Mouse (Mus musculus) left cerebral cortex, postnatal 10 days (tissue): ENCODE measurements at regions not wholly inside any gene's neighbourhood (a gene's known extent, or its start where the extent isn't known, plus 50 kb on each side); places are given as distances from the start of the nearest gene placed in this dataset.

Source experiments
- DNase-seq, 2 experiments: peaks; one replicate each; pipeline ENCODE4 v3.0.0; 2021 to 2022; ENCODE audit warnings: low spot score in 2 of 2, mixed read lengths in 1 of 2; ENCODE audit errors: extremely low spot score in 1 of 2
- intact Hi-C: fragments of 180-260 bp; cut with DNase I; formaldehyde crosslinking; loops from one replicate; pipeline ENCODE4 v1.15.1; 2025

DNA sequence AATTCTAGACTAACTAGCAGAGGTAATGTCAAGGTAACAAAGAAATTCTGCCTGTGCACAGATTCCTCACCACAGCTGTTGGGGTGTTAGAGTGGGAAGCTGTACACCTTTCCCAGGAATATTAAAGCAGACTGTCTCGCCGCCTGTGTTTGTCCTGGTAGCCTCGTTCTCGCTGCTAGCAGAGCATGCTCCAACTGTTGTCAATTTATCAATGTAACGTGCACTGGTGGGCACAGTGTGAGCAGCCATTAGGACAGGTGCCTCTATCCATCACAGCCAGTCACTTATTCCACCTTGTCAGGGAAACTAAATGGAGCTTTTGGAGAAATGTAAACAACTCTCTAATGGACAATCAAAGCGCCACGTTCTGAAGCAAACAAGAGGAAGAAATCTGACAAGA lies 339.4 kb downstream of the Lmo4 start:
- intact Hi-C loops = no loop called here
- no peak for DNase-seq

DNA sequence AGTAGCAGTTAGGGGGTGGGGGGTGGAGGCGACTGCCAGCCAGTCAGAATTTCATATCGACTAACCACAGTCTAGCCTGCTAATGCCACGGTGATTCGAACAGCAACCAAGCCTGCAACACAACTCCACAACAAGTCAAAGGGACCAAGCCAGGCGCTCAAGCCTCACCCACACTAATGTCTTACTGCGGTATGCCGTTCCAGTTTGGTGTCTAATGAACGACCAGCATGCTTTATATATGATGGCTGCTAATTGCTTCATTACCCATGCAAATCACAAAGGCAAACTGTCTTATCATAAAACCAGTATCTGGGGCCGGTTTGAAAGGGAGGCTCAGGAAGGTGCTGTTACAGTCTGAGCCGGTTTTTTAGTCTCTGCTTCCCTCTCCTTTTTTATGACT lies 340.5 kb downstream of the Lmo4 start:
- intact Hi-C loops = no loop called here
- no peak for DNase-seq

DNA sequence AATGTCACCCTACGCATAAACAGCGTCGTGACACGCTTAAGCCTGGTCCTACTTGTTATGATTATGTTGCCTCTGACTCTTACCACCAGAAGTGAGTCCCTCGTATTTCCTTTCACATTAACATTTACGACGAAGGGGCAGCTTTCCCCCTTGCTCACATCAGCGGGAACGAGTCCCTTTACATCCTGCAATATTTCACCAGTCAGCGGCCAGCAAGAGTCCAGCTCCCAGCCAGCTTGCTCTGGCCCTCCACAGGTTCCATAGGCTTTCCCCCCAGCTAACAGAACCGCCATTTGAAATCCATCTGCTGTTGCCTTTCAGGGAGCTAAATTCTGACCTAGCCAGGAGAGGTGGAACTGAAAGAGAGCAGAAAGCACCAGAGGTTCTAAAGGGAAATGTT lies 342.5 kb downstream of the Lmo4 start:
- no peak for DNase-seq
- intact Hi-C loops = no loop called here

DNA sequence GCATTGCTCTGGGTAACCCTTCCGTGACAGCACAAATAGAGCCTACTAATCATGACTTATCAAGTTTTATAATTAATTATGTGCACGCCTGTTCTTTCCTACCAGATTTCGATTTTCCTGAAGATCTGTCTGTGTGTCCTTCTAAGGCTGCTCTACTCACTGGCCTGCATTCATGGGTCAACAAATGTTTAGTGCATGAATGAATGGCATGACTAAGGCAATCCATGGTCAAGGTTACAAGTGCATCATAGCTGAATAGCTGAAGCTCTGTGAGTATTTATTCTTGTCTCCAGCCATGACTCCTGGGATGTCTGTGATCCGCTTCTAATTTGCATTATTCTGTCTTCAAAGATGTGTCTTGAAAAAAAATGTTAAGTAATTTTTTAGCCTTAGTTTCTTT lies 343.2 kb downstream of the Lmo4 start:
- intact Hi-C loops = no loop called here
- no peak for DNase-seq

DNA sequence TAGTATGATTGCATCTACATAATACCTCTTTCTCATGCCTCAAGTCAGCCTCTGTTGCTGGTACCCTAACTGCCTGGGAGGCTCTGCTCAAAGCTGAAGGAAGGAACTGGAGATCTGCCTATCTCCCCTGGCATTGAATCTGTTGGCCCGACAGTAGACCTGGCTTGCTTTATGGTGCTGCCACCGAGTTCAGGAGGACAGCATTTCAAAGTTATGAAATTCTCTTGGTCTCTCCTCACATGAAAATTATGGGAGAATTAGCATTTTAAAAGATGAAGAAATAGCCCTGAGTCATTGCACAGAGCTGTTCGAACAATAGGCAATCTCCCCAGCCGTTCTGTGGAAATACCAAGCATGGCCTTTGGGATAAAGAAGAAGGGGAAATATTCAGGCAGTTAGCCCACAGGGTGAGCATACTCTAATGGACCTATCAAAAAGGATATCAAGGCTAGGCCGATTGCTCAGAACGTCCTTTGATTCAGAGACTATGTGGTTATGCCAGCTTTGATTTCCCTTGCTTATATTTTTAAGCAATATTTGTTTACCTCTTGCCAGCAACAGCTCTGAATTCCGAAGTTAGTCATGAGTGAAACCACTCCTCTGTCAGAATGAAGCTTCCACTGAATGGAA lies 369.3 kb downstream of the Lmo4 start:
- DNase-seq = no peak
- intact Hi-C loops = no loop called here

DNA sequence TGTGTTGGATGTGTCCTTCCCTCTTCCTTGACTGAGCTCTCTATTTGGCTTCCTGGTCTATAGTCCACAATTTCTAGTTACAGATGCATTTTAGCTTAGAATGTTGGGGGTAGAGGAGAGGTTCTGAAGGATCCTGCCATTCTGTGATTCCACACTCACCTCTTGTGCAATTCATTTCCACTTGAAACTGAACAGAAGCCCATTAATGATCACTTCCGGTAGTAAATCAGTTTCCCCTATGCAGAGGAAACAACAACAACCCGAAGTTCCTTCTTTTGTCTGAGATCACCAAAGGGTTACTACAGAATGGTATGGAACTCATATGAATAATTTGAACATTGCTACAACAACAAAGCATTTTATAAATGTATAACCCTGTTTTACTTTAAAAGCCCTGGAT lies 370.3 kb downstream of the Lmo4 start:
- DNase-seq = no peak
- intact Hi-C loops = no loop called here

DNA sequence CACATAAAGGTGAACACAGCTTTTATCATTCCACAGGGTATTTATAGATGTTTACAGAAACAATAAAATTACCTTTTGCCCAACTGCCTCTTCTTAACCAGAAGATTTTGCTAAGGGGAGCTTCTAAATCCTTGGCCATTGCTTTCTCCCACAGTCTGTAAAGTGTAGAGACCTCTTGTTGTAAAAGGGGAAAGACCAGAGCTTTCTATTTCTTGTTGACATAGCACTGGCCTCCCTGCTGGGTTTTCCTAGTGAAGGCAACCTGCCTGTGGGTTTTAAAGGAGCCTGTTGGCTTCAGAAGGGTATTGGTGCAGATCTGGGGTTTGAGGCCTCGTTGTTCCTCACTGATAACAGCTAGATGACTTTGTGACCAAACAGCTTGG lies 381.6 kb downstream of the Lmo4 start:
- intact Hi-C loops = no loop called here
- no peak for DNase-seq

DNA sequence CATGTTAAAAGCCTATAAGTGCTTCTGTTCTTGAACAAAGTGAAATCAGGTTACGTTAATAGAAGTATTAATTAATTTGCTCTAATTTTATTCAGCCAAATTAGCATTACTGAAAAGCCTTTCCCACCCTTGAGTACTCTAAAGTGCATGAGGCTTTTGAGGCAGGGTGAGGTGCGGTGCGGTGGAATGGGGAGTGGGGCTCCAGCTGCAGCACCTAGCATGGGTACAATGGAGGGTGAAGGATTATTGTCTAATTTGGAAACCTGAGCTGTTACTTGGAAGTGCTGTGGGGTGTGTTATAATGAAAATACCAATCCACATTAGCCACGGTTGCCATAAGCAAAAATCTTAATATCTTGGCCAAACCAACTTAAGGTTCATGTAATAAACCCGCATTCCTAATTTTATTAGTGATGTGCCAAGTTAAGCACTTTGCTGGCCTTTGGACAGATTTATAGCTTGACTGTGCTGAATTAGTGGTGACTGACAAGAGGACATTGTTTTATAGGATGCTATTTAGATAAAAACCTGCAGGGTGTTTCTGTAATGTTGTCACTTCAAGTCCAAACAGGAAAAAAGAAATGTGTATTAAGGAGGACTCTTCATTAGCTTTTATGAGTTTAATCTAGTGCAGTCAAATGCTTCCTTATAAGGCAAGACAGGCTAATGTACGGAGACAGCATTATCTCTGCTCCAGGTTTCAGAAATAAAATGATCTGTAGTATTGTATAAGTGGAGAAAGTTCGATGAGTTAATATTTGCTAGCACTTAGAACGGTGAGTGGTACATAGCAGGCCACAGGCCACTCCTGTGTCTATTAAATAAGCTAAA lies 382.2 kb downstream of the Lmo4 start:
- DNase-seq = no peak
- intact Hi-C loops = no loop called here

DNA sequence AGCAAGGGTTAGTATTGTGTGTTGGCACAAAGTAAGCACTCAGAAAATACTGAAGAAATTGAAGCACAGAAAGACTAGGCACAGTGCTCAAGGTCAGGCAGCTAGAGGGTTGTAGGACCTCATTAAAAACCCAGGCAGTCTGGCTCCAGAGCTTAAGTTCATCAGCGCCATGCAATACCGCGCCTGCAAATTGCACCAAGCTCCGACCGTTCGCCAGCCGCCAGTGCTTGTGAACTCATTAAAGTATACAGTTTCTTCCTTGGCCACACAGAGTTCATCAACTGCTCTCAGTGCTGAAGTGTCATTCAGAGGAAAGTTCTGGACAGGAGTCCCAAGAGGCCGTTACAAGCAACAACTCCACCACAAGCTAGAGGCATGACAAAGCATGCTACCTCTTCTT lies 397.5 kb downstream of the Lmo4 start:
- intact Hi-C loops = no loop called here
- no peak for DNase-seq

DNA sequence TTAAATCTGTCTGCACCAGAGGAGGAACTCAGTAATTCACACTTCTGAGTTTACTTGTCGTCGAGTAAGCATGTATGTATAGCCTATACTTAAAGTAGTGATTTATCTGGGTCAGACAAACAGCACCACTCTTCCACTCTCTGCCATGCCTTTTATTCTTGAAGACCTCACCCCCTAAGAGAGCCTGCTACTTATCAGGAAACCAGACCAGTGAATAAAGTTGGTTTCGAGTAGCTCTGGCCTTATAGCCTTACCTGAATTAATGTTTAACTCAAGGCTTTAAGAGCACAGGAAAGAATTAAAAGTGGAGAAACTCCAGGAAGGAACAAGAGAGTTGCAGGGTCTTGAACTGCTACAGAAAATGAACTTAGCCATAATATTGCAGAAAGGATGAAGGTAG lies 398.1 kb downstream of the Lmo4 start:
- DNase-seq = no peak
- intact Hi-C loops = no loop called here

DNA sequence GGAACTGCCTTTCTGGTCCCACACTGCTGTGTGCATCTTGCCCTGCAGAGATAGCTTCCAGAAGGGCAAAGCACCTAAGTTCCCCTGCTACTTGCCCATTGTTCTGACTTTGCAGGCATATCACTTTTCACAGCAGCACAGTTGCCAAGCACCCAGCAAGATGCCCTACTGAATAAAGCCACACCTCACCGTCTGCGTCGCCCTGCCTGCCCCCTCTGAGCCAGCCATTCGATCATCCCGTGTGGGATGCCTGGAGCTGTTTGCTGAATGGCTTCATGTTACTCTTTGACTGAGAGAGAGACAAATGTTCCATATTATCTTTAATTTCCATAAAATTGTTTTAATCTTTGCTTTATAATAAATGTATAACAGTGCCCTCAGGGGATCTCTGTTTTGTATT lies 407.2 kb downstream of the Lmo4 start:
- DNase-seq = no peak
- intact Hi-C loops = no loop called here

DNA sequence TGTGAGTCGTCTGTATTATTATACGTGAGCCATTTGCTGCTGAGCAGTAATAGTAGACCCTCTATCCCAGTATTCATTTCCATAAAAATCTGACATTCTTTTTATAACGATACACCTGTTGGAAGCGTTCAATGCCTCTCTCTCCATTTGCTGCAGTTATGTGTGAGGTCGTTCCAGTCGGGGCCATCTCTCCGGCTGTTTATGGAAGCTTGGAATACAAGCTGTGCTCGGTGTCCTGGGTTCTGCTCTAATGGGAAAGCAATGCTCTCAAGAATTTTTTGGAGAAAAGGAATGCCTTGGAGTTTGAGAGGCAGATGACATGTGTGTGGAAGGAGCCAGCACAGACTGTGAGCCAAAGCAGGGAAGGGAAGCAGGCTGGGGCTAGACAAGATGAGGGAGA lies 414.1 kb downstream of the Lmo4 start:
- intact Hi-C loops = no loop called here
- DNase-seq = no peak

DNA sequence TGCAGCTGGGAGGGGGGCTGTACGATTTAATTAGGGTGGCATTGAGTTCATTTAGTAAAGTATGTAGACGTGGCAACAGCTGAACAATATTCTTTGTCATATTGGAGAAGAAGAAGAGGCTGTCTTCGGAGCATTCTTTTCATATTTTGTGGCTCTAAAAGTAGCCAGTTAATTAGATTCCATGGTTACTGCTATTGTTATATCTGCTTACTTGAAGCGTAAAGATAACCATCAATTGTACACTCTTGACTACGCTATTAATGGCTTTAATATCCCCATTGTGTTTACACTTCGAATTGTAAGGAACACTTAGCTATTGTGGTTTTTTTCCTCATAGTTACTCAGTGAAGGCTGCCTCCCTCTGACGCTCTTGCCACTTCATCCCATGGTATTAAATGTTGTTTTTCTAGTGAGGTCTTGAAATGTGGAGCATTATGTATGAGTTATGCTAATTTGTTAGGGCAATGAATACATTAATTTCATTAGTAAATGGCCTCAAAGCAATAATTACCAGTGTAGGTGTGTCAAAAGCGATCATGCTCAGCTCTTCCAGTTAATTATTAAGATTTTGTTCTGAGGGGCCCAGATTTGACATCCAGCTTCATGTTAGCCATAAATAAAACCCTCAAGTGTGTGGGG lies 415.0 kb downstream of the Lmo4 start:
- DNase-seq = no peak
- intact Hi-C loops = no loop called here

DNA sequence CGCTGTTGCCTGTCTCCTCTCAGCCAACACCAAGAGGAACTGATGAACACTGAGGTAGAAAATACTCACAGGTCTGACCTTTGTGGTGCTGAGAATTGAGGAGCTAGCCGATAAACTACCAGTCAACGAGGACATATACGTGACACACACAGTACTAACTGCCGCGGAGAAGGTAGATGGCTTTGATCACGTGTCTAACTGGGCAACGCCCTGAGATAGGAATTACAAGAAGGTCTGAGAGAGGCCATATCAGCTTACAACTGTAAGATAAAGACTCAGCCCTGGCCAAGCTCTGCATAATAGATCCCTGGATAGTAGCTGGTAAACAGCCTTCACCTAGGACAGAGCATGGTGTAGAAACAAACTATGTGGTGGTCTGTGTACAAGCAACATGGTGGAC lies 418.1 kb downstream of the Lmo4 start:
- intact Hi-C loops = no loop called here
- DNase-seq = no peak

DNA sequence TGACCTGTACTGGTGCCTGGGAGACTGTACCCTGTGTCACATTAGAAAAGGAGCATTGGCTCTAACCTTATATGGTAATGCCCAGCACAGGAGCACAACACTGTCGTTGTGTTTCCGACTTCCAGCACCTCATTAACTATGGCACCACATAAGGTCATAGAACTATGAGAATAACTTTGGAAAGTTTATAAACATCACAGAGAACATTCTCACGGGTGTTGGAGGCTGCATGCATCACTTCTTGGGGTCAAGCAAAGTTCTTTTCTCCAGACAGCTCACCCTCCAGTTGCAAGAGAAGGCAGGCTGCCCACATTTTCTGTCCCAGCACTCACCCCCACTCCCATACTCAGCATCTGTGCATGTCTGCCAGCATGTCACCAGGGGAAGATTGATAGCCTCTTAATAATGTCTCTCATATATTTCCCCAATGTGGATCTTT lies 420.6 kb downstream of the Lmo4 start:
- DNase-seq = no peak
- intact Hi-C loops = no loop called here

DNA sequence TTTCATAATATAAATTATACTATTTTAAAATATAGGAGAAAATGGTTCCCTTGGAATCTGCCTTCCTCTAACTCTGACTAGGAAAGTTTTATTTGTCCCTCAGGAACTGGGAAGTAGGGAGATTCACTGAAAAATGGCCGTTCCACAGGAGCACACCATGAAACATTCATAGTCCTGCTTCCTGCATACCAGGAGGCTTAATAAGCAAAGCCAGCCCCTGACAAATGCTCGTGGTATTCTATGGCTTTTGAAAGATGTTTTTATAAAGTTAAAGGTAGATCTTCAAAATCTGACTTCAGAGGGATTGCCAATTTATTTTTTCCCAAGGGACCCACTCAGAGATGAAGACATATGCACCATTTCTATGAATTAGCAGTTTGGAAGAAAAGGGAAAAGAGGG lies 426.9 kb downstream of the Lmo4 start:
- no peak for DNase-seq
- intact Hi-C loops = no loop called here

DNA sequence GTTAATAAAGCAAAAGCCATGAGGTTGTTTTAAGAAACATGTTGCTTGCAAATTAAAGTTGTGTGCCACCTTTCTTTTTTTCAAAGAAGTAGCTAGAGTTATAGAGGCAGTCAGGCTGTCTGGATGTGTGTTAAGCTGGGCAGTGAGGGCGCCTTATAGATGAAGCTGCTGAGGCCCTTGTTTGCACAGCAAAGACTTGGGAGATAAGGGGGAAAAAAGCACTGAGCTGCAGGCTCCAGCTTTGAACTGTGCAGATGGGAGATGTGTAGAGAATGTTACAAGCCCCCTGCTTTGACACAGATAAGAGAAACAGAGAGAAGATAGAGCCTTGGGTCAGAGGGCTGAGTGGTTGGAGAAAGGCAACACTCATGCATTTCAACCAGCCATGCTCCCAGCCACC lies 445.7 kb downstream of the Lmo4 start:
- no peak for DNase-seq
- intact Hi-C loops = no loop called here

DNA sequence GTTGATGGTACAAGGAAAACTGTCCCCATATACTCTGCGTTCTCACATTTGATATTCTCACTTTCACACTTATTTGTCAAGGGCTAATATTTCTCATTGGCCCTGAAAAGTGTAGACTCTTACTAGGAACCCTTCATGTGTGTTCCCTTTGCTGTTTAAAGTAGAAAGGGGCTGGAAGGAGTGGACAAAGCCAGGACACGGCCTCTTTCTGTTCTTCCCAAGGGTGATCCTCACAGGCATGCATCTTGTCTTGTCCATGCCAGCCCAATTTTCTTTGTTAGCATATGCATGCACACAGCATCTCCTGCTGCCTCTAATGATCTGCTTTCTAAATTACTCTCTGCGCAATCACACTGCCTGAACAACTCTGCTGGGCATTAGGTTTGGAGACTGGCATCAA lies 451.8 kb downstream of the Lmo4 start:
- no peak for DNase-seq

DNA sequence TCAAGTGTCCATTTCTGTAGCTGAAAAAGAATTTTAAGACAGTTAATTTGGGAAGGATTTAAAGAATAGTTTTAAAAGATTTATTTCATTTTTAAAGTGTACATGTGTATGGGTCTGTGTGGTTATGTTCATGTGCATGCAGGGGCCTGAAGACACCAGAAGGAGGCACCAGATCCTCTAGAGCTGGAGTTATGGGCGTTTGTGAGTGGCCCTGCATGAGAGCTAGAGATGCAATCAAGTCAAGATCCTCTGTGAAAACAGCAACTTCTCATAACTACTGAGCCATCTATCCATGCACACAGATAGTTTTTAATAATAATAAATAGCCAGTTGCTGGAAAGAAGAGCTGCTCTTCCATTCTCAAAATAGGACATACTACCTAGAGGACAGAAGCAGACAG lies 452.4 kb downstream of the Lmo4 start:
- intact Hi-C loops = no loop called here

More for the DNA sequence above, 451.8 kb downstream of the Lmo4 start:
- intact Hi-C loops = no loop called here

DNA sequence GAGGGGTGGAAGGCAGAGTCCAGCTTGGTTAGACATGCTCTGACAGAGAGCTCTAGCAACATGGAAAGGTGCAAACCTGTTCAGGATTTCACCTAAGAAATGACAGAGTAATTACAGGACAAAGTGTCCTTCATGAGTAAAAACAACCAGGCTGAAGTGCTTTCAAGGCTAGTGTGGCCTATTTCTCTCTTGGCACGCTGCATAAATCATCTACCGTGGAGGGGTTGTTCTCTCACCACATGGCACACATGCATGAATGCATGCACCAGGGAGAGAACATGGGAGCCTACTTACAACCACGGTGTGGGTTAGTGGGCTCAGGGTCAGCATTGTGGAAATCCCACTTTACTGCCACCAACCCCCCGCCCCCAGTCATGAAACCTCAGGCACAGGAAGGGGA lies 454.9 kb downstream of the Lmo4 start:
- intact Hi-C loops = no loop called here
- DNase-seq = no peak

More for the DNA sequence above, 452.4 kb downstream of the Lmo4 start:
- no peak for DNase-seq
